Mouse (Mus musculus): Measurements from ENCODE around the gene Ube2g2.

- no peak for TF ChIP-seq GATA1 (IDR thresholded peaks at IDR 0.05; ENCODE audit: borderline replicate concordance, low read length)
- TF ChIP-seq FLI1 (IDR thresholded peaks at IDR 0.05; ENCODE audit: low read length): no peak
These were observed 32.3 kb upstream of the Ube2g2 start for GRCm38 (mm10) chr10:77589749-77590148.

All from megakaryocyte, embryonic 14.5 days (primary cell).